Mouse (Mus musculus): ENCODE data around the gene Crip1. TPM values are rescaled to one million over a fixed set of nuclear protein-coding genes. Genes with fewer than 3 reads are reported as not detected.

Crip1 gene
- polyA plus RNA-seq, 1 experiment: 79.5 TPM

DNA sequence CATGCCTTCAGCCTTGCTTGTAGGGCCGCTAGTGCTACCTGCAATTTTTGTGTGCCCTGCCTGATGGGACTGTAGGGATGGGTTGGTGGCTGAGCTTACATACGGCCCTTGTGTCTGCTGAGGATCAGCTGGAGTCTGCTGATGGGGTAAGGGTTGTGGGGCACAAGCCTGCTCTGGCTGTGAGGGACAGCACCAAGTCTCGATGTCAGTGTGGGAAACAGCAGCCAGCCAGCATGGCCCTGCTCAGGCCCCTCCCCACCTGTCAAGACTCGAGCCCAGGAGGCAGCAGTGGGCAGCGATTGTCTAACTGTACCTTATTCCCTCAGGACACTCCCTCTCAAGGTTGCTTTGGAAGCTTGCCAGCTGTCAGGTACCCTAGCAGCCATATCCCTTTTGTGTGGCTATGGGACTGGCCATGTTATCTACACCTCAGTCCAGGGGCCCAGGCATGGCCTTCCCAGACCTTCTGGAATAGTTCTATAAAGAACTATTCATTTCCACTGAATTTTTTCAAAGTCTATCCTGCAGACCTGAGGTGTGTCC is 12.2 kb upstream of the Crip1 start:
- Histone ChIP-seq H3K27ac (ENCODE audit: insufficient read depth, low read length) (no peak overlapping the region), H3K9ac (ENCODE audit: low read depth, poor library complexity, severe bottlenecking) (no peak overlapping the region), H3K4me3 (ENCODE audit: low read depth, low read length) (no peak overlapping the region), H3K36me3 (ENCODE audit: control insufficient read depth, insufficient read depth, low read length, poor library complexity, severe bottlenecking) (peaks cover 36% of the 10 kb centered on the region), H3K9me3 (replicated peaks; ENCODE audit: control insufficient read depth, insufficient read depth, low read length, poor library complexity, severe bottlenecking) (no peaks in the 10 kb centered on the region), H3K4me1 (ENCODE audit: control insufficient read depth, insufficient read depth, low read length) (no peaks in the 10 kb centered on the region), H3K27me3 (ENCODE audit: control insufficient read depth, insufficient read depth, low read length, poor library complexity, severe bottlenecking) (no peaks in the 10 kb centered on the region)
- TF ChIP-seq CTCF (IDR thresholded peaks at IDR 0.05; ENCODE audit: low read depth, low read length) (no peak), EP300 (IDR thresholded peaks at IDR 0.05; ENCODE audit: insufficient read depth, low read depth, low read length) (no peak), POLR2A (IDR thresholded peaks at IDR 0.05; ENCODE audit: insufficient read depth, low read length) (no peak)

DNA sequence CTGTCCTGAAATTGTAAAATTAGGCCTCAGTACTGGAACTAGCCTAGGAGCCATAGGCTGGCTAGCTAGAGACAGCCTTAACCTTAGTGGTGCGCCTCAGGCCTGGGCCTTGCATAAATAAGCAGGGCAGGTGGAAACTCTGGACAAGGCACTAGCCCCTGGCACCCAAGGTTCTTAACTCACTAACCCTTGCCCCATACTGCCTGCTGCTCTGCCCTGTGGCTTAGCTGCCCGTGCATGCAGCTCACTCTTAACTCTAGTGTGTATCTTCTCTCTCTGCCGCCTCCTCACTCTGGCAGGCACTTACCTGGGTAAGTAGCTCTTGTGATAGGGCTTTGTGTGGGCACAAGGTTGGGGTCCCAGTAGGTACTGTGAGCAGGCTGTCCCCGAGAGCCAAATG is 11.6 kb upstream of the Crip1 start:
- H3K36me3 ChIP-seq (ENCODE audit: control insufficient read depth, insufficient read depth, low read length, poor library complexity, severe bottlenecking): peaks cover 34% of the 10 kb centered on the region
- TF ChIP-seq POLR2A (IDR thresholded peaks at IDR 0.05; ENCODE audit: insufficient read depth, low read length) (no peak), CTCF (IDR thresholded peaks at IDR 0.05; ENCODE audit: low read depth, low read length) (no peak), EP300 (IDR thresholded peaks at IDR 0.05; ENCODE audit: insufficient read depth, low read depth, low read length) (no peak)
- no peak overlapping the region for H3K4me3 ChIP-seq (ENCODE audit: low read depth, low read length)
- H3K27ac ChIP-seq (ENCODE audit: insufficient read depth, low read length): no peak overlapping the region
- no peak overlapping the region for H3K9ac ChIP-seq (ENCODE audit: low read depth, poor library complexity, severe bottlenecking)
- H3K27me3 ChIP-seq (ENCODE audit: control insufficient read depth, insufficient read depth, low read length, poor library complexity, severe bottlenecking): no peaks in the 10 kb centered on the region
- H3K9me3 ChIP-seq (replicated peaks; ENCODE audit: control insufficient read depth, insufficient read depth, low read length, poor library complexity, severe bottlenecking): no peaks in the 10 kb centered on the region
- no peaks in the 10 kb centered on the region for H3K4me1 ChIP-seq (ENCODE audit: control insufficient read depth, insufficient read depth, low read length)

DNA sequence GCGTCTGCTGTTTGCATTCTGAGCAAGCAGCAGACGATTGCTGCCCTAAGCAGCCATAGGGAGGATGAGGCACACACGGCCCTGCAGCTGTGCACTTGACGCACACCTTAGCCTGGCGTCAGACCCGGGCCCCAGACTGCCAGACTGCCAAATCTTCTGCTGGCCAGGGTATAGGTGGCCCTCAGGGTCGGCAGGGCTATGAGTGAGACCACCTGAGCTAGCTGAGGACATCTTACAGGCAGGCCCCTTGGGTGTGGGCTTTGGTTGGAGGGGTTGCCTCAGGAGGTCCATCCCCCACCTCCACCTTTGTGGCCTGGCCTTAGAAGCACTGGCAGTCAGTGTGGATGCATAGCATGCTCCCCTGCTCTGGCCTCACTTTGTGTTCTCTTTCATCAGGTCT is 10.7 kb upstream of the Crip1 start:
- H3K27me3 ChIP-seq (ENCODE audit: control insufficient read depth, insufficient read depth, low read length, poor library complexity, severe bottlenecking): no peaks in the 10 kb centered on the region
- H3K4me3 ChIP-seq (ENCODE audit: low read depth, low read length): no peak overlapping the region
- TF ChIP-seq EP300 (IDR thresholded peaks at IDR 0.05; ENCODE audit: insufficient read depth, low read depth, low read length) (no peak), CTCF (IDR thresholded peaks at IDR 0.05; ENCODE audit: low read depth, low read length) (no peak), POLR2A (IDR thresholded peaks at IDR 0.05; ENCODE audit: insufficient read depth, low read length) (no peak)
- H3K9ac ChIP-seq (ENCODE audit: low read depth, poor library complexity, severe bottlenecking): no peak overlapping the region
- H3K9me3 ChIP-seq (replicated peaks; ENCODE audit: control insufficient read depth, insufficient read depth, low read length, poor library complexity, severe bottlenecking): no peaks in the 10 kb centered on the region
- peaks cover 29% of the 10 kb centered on the region for H3K36me3 ChIP-seq (ENCODE audit: control insufficient read depth, insufficient read depth, low read length, poor library complexity, severe bottlenecking)
- H3K4me1 ChIP-seq (ENCODE audit: control insufficient read depth, insufficient read depth, low read length): no peaks in the 10 kb centered on the region
- no peak overlapping the region for H3K27ac ChIP-seq (ENCODE audit: insufficient read depth, low read length)

DNA sequence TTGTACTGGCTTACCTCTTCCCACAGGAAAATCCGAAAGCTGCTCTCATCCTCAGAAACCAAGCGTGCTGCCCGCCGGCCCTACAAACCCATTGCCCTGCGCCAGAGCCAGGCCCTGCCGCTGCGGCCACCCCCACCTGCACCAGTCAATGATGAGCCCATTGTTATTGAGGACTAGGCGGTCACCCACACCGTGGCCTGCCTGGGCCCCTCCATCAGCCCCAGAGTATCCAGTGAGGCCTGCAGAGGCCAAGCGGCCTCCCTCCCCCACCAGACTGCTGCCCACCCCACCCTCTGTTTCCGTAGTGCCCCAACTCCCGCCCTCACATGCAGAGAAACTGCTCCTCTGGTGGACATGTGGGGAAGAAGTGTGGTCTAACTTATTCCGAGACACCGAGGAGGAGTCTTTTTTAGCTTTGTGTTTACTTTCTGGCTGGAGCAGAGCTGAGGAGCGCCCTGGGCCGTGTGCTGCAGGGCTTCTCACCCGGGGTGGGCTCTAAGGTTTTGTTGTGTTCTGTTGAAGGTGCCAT is 9.6 kb upstream of the Crip1 start:
- Histone ChIP-seq H3K9me3 (replicated peaks; ENCODE audit: control insufficient read depth, insufficient read depth, low read length, poor library complexity, severe bottlenecking) (no peaks in the 10 kb centered on the region), H3K27ac (ENCODE audit: insufficient read depth, low read length) (no peak overlapping the region), H3K27me3 (ENCODE audit: control insufficient read depth, insufficient read depth, low read length, poor library complexity, severe bottlenecking) (no peaks in the 10 kb centered on the region), H3K36me3 (ENCODE audit: control insufficient read depth, insufficient read depth, low read length, poor library complexity, severe bottlenecking) (peaks cover 18% of the 10 kb centered on the region), H3K9ac (ENCODE audit: low read depth, poor library complexity, severe bottlenecking) (no peak overlapping the region), H3K4me3 (ENCODE audit: low read depth, low read length) (no peak overlapping the region), H3K4me1 (ENCODE audit: control insufficient read depth, insufficient read depth, low read length) (no peaks in the 10 kb centered on the region)
- no peak for TF ChIP-seq EP300 (IDR thresholded peaks at IDR 0.05; ENCODE audit: insufficient read depth, low read depth, low read length)
- TF ChIP-seq CTCF (IDR thresholded peaks at IDR 0.05; ENCODE audit: low read depth, low read length): no peak
- no peak for TF ChIP-seq POLR2A (IDR thresholded peaks at IDR 0.05; ENCODE audit: insufficient read depth, low read length)

DNA sequence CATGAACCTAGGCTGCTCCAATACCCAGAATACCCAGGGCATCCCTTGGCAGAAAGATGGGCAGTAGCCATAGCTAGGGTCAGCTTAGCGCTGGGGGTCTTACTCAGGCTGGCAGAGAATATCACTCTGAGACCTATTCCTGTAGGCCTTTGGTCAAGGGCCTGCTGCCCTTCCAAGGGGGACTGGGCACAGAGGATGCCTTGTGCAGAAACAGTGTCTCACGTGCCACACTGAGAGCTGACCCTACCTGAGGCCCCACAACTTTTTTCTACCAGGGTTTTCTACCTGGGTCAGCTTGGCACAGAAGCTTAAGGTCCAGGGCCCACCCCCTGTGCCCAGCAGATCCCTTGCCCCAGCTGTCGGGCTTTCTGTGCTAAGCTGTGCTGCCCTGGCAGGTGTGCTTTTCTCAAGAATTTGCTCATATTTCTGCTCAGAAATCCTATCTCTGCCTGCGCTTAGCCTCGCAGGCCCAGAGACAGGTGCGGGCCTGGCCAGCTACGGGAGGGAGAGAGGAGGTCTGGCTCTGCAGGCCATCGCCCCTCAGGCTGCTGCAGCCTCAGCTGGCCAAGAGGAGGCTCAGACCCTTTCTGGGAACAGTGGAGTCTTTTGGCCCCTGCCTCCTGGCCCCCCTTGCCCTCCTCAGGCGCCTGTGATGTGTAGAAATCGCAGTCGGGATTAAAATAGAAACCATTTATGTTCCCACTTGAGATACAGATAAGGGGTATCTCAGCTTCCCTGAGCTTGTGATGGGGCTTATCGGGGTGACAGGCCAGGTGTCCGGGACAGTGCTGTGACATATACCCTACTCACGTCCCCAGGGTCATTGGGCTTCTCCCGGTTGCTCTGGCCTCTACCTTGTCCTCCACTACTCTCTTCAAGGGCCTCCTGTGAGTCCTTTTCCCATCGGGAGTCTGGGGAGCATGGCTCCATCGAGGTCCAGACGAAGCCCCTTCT is 8.6 kb upstream of the Crip1 start:
- peaks cover 10% of the 10 kb centered on the region; the same call in 1 of the 2 replicates for H3K36me3 ChIP-seq (ENCODE audit: control insufficient read depth, insufficient read depth, low read length, poor library complexity, severe bottlenecking)
- H3K4me1 ChIP-seq (ENCODE audit: control insufficient read depth, insufficient read depth, low read length): peaks cover 4% of the 10 kb centered on the region
- H3K27ac ChIP-seq (ENCODE audit: insufficient read depth, low read length): no peak overlapping the region
- H3K4me3 ChIP-seq (ENCODE audit: low read depth, low read length): no peak overlapping the region
- TF ChIP-seq CTCF (IDR thresholded peaks at IDR 0.05; ENCODE audit: low read depth, low read length) (no peak), POLR2A (IDR thresholded peaks at IDR 0.05; ENCODE audit: insufficient read depth, low read length) (no peak), EP300 (IDR thresholded peaks at IDR 0.05; ENCODE audit: insufficient read depth, low read depth, low read length) (no peak)
- no peaks in the 10 kb centered on the region for H3K9me3 ChIP-seq (replicated peaks; ENCODE audit: control insufficient read depth, insufficient read depth, low read length, poor library complexity, severe bottlenecking)
- no peaks in the 10 kb centered on the region for H3K27me3 ChIP-seq (ENCODE audit: control insufficient read depth, insufficient read depth, low read length, poor library complexity, severe bottlenecking)
- no peak overlapping the region for H3K9ac ChIP-seq (ENCODE audit: low read depth, poor library complexity, severe bottlenecking)

DNA sequence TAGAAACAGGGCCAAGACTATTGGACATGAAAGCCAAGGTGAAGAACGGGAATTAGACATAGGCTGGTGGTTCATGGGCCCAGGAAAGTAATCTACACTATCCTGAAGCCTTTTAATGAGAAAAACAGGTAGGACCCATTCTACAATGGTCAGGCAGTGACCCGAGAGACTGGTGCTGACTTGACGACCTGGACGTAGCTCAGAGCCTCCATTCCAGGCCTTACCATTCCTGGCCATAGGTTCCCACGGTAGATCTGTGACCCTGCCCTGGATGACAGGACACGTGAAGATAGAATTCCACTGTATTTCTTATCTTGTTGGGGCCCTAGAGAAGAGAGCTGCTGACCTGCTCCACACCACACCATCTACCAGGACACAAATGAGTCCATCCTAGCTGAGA is 7.8 kb upstream of the Crip1 start:
- Histone ChIP-seq H3K4me1 (ENCODE audit: control insufficient read depth, insufficient read depth, low read length) (peaks cover 4% of the 10 kb centered on the region), H3K36me3 (ENCODE audit: control insufficient read depth, insufficient read depth, low read length, poor library complexity, severe bottlenecking) (peaks cover 10% of the 10 kb centered on the region; the same call in 1 of the 2 replicates), H3K9me3 (replicated peaks; ENCODE audit: control insufficient read depth, insufficient read depth, low read length, poor library complexity, severe bottlenecking) (no peaks in the 10 kb centered on the region), H3K27me3 (ENCODE audit: control insufficient read depth, insufficient read depth, low read length, poor library complexity, severe bottlenecking) (no peaks in the 10 kb centered on the region), H3K9ac (ENCODE audit: low read depth, poor library complexity, severe bottlenecking) (no peak overlapping the region), H3K4me3 (ENCODE audit: low read depth, low read length) (no peak overlapping the region), H3K27ac (ENCODE audit: insufficient read depth, low read length) (no peak overlapping the region)
- no peak for TF ChIP-seq EP300 (IDR thresholded peaks at IDR 0.05; ENCODE audit: insufficient read depth, low read depth, low read length)
- TF ChIP-seq CTCF (IDR thresholded peaks at IDR 0.05; ENCODE audit: low read depth, low read length): no peak
- no peak for TF ChIP-seq POLR2A (IDR thresholded peaks at IDR 0.05; ENCODE audit: insufficient read depth, low read length)
